Mouse (Mus musculus): Measurements from ENCODE around the gene Frat1. TPM values are rescaled to one million over a fixed set of nuclear protein-coding genes. Genes with fewer than 3 reads are reported as not detected.

Frat1 gene
- polyA plus RNA-seq, 1 experiment from 2014 or later, result 2.2 TPM

DNA sequence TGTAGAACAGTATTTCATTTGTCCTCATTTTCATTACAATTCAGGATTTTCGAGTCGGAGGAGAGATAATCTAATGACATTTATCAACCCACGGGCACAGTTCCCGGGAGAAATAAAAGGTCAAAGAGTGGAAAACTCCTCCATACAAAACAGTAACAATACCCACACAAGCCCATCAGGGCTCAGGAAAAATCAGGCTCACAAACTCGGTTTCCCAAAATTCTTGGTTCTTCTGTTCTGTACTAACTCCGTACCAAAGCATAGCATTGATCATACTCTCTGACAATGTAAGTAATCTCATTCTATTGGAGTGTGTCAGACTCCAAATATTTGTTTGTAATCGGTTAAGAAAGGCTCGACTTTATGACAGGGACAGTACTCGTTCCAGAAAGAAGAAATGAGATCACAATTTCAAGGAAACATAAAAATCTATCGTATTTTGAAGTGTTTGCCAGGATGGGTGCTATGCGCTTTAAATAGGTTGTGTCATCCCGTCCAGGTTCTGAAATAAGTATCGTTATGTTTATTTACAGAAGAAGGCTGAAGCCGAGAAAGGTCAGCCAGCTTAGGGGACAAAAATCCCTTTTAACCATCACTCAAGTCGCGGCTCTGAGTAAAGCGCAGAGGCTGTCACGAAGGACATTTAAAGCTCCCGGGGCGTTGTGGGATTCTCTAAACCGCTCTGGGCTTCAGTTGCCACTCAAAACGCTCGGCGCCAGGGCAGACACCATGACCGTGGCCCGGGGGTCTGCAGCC, 28.6 kb upstream of the Frat1 start:
- Histone ChIP-seq H3K4me1 (peaks cover 17% of the 10 kb centered on the region), H3K9ac (peak overlapping the region; percentile 89), H3K27me3 (replicated peaks) (no peaks in the 10 kb centered on the region), H3K4me2 (peak overlapping the region; percentile 80), H3K9me3 (0 out of 2 replicates have a peak, but pooled peaks cover 5% of the 10 kb centered on the region), H3K4me3 (peak overlapping the region; percentile 76), H3K27ac (replicated peaks) (peak overlapping the region; percentile 80), H3K36me3 (no peaks in the 10 kb centered on the region)
- ATAC-seq (ENCODE audit: extremely low read depth, insufficient number of reproducible peaks, low FRiP score, low TSS enrichment), result no peak
- WGBS, result 4% methylated on average over 26 of the region's 26 CpGs

DNA sequence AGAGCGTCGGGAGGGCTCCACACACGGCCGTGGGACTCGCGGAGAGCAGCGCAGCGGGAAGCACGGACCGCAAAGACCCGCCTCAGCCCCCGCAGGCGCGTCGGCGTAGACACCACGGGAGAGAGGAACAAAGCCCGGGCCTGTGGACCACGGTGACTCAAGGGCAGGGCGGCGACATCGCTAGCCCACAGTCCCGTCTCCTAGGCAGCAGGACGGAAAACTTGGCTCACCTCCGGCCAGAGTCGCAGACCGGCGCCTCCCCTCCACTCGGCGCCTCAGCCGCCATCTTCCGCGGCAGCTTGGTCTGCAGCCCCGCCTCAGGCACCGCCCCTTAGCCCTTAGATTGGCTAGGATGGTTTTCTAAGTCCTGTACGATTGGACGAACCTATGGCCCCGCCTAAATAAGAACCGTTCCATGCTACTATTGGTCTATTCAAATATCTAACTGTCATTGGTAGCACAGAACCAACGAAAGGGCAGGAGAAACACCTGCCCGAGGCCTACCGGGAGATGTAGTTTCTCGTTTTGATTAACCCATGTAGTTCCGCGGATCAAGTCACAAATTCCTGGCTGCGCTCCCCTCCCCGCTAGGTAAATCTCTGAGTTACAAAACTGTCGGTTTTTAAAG, 27.9 kb upstream of the Frat1 start, which contains the start of gene Arhgap19:
Gene Arhgap19, minus strand, starts transcription at position 306 of the 628 bp plus-strand sequence.
- no peaks in the 10 kb centered on the region for H3K27me3 ChIP-seq (replicated peaks)
- H3K9me3 ChIP-seq, result 0 out of 2 replicates have a peak, but pooled peaks cover 5% of the 10 kb centered on the region
- H3K27ac ChIP-seq (replicated peaks), result peak within 1 kb of the TSS; percentile 80
- peak within 1 kb of the TSS; percentile 76 for H3K4me3 ChIP-seq
- peak within 1 kb of the TSS; percentile 80 for H3K4me2 ChIP-seq
- WGBS, result under 1% methylated on average over 48 of the region's 48 CpGs
- peak; percentile 97 for ATAC-seq (ENCODE audit: extremely low read depth, insufficient number of reproducible peaks, low FRiP score, low TSS enrichment)
- H3K4me1 ChIP-seq, result peaks cover 17% of the 10 kb centered on the region
- H3K9ac ChIP-seq, result peak within 1 kb of the TSS; percentile 89
- H3K36me3 ChIP-seq, result no peaks in the 10 kb centered on the region

- H3K27ac ChIP-seq (replicated peaks), result no peak overlapping the region
- no peaks in the 10 kb centered on the region for H3K36me3 ChIP-seq
- H3K9ac ChIP-seq, result no peak overlapping the region
- no peak for ATAC-seq (ENCODE audit: extremely low read depth, insufficient number of reproducible peaks, low FRiP score, low TSS enrichment)
- no peaks in the 10 kb centered on the region for H3K27me3 ChIP-seq (replicated peaks)
- H3K4me3 ChIP-seq, result no peak overlapping the region
- peaks cover 17% of the 10 kb centered on the region for H3K4me1 ChIP-seq
- 0 out of 2 replicates have a peak, but pooled peaks cover 5% of the 10 kb centered on the region for H3K9me3 ChIP-seq
- WGBS, result 45% methylated on average over 7 of the region's 7 CpGs
- no peak overlapping the region for H3K4me2 ChIP-seq
Observed at GRCm38 (mm10) chr19:41803322-41803721, 26.4 kb upstream of the Frat1 start.

DNA sequence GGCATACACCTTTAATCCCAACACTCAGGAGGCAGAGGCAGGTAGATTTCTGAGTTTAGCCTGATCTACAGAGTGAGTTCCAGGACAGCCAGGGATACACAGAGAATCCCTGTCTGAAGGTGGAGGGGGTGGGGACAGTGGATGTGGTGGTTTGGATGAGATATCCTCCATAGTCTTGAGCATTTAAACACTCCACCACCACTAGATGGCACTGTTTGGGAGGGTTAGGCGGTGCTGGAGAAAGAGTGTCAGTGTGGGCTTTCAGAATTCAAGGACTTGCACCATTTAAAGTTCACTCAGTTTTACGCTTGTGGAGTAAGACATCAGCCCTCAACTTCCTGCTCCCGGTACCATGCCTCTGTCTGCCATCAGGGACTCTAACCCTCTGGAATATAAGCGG, 23.9 kb upstream of the Frat1 start:
- H3K4me2 ChIP-seq, result no peak overlapping the region
- H3K9me3 ChIP-seq, result 0 out of 2 replicates have a peak, but pooled peaks cover 5% of the 10 kb centered on the region
- no peak overlapping the region for H3K9ac ChIP-seq
- peaks cover 6% of the 10 kb centered on the region for H3K4me1 ChIP-seq
- H3K36me3 ChIP-seq, result no peaks in the 10 kb centered on the region
- H3K27ac ChIP-seq (replicated peaks), result no peak overlapping the region
- no peaks in the 10 kb centered on the region for H3K27me3 ChIP-seq (replicated peaks)
- no peak overlapping the region for H3K4me3 ChIP-seq
- 83% methylated on average over 4 of the region's 4 CpGs for WGBS
- ATAC-seq (ENCODE audit: extremely low read depth, insufficient number of reproducible peaks, low FRiP score, low TSS enrichment), result no peak

DNA sequence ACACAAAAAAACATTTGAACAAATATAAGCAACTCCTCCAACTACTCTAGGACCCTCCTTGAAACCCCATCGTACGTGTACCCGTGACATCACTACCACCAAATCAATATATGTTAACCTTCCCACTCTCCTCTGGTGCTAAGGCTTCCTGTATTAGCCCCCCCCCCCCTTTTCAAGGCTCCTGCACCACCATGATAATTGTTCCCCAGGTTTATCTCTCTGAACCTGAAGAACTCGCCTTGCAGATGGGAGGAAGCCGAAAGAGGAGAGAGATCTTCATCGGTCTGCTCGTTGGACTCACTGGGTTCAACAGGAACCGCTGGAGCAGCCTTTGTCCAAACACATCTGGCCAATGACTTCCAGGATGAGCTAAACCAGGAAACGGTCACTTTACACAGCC, 22.3 kb upstream of the Frat1 start:
- ATAC-seq (ENCODE audit: extremely low read depth, insufficient number of reproducible peaks, low FRiP score, low TSS enrichment), result no peak
- Histone ChIP-seq H3K4me2 (no peak overlapping the region), H3K4me3 (no peak overlapping the region), H3K9me3 (0 out of 2 replicates have a peak, but pooled peaks cover 5% of the 10 kb centered on the region), H3K27ac (replicated peaks) (no peak overlapping the region), H3K27me3 (replicated peaks) (no peaks in the 10 kb centered on the region), H3K9ac (no peak overlapping the region), H3K4me1 (peaks cover 1% of the 10 kb centered on the region), H3K36me3 (no peaks in the 10 kb centered on the region)
- 60% methylated on average over 9 of the region's 9 CpGs for WGBS

DNA sequence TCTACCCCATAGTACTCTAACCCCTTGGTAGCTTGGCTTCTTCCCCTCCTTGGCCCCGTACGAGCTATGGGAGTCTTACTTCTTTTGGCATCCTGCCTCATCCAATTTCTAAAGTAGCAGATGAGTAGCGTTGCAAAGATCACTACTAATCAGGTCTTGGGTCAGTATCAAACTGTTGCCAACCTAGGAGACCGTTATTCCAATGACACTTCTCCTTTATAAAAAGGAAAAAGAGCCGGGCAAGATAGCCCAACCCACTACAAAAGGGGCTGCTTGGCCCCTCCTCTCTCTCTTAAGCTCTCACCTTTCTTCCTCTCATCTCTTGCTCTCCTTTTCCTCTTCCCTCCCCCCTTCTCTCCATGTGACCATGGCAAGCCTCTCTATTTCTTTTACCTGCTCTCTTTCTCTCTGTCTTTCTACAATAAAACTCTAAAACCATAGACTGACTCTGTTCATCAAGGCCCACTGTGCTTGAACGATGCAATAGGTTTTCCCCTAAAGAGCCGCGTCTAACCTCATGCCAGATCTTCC, 21.6 kb upstream of the Frat1 start:
- Histone ChIP-seq H3K4me2 (no peak overlapping the region), H3K4me1 (no peaks in the 10 kb centered on the region), H3K27me3 (replicated peaks) (no peaks in the 10 kb centered on the region), H3K27ac (replicated peaks) (no peak overlapping the region), H3K9ac (no peak overlapping the region), H3K9me3 (0 out of 2 replicates have a peak, but pooled peaks cover 5% of the 10 kb centered on the region), H3K4me3 (no peak overlapping the region), H3K36me3 (no peaks in the 10 kb centered on the region)
- 76% methylated on average over 8 of the region's 8 CpGs for WGBS
- ATAC-seq (ENCODE audit: extremely low read depth, insufficient number of reproducible peaks, low FRiP score, low TSS enrichment), result no peak

- Histone ChIP-seq H3K9me3 (0 out of 2 replicates have a peak, but pooled peaks cover 5% of the 10 kb centered on the region), H3K36me3 (no peaks in the 10 kb centered on the region), H3K9ac (no peak overlapping the region), H3K27ac (replicated peaks) (no peak overlapping the region), H3K27me3 (replicated peaks) (no peaks in the 10 kb centered on the region), H3K4me2 (no peak overlapping the region), H3K4me3 (no peak overlapping the region), H3K4me1 (no peaks in the 10 kb centered on the region)
- no peak for ATAC-seq (ENCODE audit: extremely low read depth, insufficient number of reproducible peaks, low FRiP score, low TSS enrichment)
- WGBS, result 83% methylated on average over 5 of the region's 5 CpGs
Observed at GRCm38 (mm10) chr19:41810074-41810473, 19.7 kb upstream of the Frat1 start.

- 82% methylated on average over 10 of the region's 10 CpGs for WGBS
- H3K4me2 ChIP-seq, result no peak overlapping the region
- H3K4me3 ChIP-seq, result no peak overlapping the region
- H3K27ac ChIP-seq (replicated peaks), result no peak overlapping the region
- no peaks in the 10 kb centered on the region for H3K9me3 ChIP-seq
- H3K36me3 ChIP-seq, result no peaks in the 10 kb centered on the region
- ATAC-seq (ENCODE audit: extremely low read depth, insufficient number of reproducible peaks, low FRiP score, low TSS enrichment), result no peak
- peaks cover 8% of the 10 kb centered on the region for H3K4me1 ChIP-seq
- H3K9ac ChIP-seq, result no peak overlapping the region
- no peaks in the 10 kb centered on the region for H3K27me3 ChIP-seq (replicated peaks)
Observed at GRCm38 (mm10) chr19:41812525-41812924, 17.2 kb upstream of the Frat1 start.

- Histone ChIP-seq H3K9me3 (no peaks in the 10 kb centered on the region), H3K4me3 (no peak overlapping the region), H3K27ac (replicated peaks) (no peak overlapping the region), H3K27me3 (replicated peaks) (no peaks in the 10 kb centered on the region), H3K9ac (no peak overlapping the region), H3K4me2 (no peak overlapping the region), H3K36me3 (no peaks in the 10 kb centered on the region), H3K4me1 (peaks cover 11% of the 10 kb centered on the region)
- ATAC-seq (ENCODE audit: extremely low read depth, insufficient number of reproducible peaks, low FRiP score, low TSS enrichment), result no peak
- 85% methylated on average over 4 of the region's 4 CpGs for WGBS
Observed at GRCm38 (mm10) chr19:41813374-41813773, 16.4 kb upstream of the Frat1 start.

GRCm38 (mm10) chr19:41816410-41816809, 13.4 kb upstream of the Frat1 start:
- no peak overlapping the region for H3K9ac ChIP-seq
- peaks cover 11% of the 10 kb centered on the region for H3K4me1 ChIP-seq
- no peak overlapping the region for H3K4me3 ChIP-seq
- H3K27me3 ChIP-seq (replicated peaks), result no peaks in the 10 kb centered on the region
- no peak for ATAC-seq (ENCODE audit: extremely low read depth, insufficient number of reproducible peaks, low FRiP score, low TSS enrichment)
- 62% methylated on average over 5 of the region's 5 CpGs for WGBS
- no peaks in the 10 kb centered on the region for H3K36me3 ChIP-seq
- no peak overlapping the region for H3K4me2 ChIP-seq
- no peak overlapping the region for H3K27ac ChIP-seq (replicated peaks)
- no peaks in the 10 kb centered on the region for H3K9me3 ChIP-seq

DNA sequence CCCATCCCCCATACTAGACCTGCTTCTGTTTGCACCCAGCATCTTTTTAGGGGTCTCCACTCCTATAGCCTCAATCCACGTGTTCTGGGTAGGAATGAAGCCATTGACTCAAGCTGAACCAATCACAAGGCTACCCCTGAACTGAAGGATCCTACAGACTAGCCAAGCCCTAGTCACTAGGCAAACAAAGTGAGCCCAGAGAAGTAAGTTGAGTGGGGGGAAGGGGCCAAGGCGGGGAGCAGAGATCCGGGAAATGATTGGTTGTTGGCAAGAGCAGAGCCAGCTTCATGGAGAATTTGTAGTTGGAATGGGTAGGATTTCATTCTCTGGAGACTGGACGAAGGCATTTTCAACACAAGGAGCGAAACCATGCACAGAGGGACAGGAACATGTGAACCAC, 12.9 kb upstream of the Frat1 start:
- WGBS, result 48% methylated on average over 5 of the region's 5 CpGs
- H3K27me3 ChIP-seq (replicated peaks), result no peaks in the 10 kb centered on the region

More for the DNA sequence above, 12.9 kb upstream of the Frat1 start:
- Histone ChIP-seq H3K27ac (replicated peaks) (0 out of 2 replicates have a peak overlapping the region, but pooled peaks have one; percentile 24), H3K4me1 (peaks cover 11% of the 10 kb centered on the region), H3K36me3 (no peaks in the 10 kb centered on the region), H3K4me2 (peak overlapping the region; percentile 4; the same call in 1 of the 2 replicates), H3K9ac (no peak overlapping the region), H3K4me3 (no peak overlapping the region), H3K9me3 (no peaks in the 10 kb centered on the region)
- ATAC-seq (ENCODE audit: extremely low read depth, insufficient number of reproducible peaks, low FRiP score, low TSS enrichment), result no peak
